Mouse (Mus musculus): ENCODE data around the gene Slc39a3.

DNA sequence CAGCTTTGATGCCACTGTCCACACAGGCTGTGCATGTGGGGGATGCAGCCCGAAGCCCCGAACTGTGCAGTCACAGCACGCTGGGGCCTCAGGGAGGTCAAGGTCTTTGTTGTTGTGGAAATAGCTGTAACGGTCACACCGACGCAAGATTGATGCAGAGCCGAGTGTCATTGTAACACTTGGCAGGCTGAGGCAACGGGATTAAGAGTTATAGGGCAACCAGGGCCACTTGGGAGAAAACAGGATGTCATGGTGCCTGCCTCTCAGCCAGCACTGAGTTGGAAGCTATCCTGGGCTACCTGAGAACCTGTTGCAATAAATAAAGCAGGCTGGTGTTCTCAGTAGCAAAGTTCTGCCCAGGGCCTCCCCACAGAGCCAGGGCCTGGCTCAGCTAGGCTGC lies 38.5 kb upstream of the Slc39a3 start:
- no peak for TF ChIP-seq POLR2A (IDR thresholded peaks at IDR 0.05; ENCODE audit: insufficient read length, low read depth)
- no peak for TF ChIP-seq MAX (IDR thresholded peaks at IDR 0.05; ENCODE audit: low read depth)
- no peak for TF ChIP-seq POLR2AphosphoS2 (IDR thresholded peaks at IDR 0.05; ENCODE audit: insufficient read length, low read depth)
- no peak for TF ChIP-seq CEBPB (IDR thresholded peaks at IDR 0.05; ENCODE audit: insufficient read depth, poor library complexity, severe bottlenecking)
- no peak for TF ChIP-seq E2F4 (IDR thresholded peaks at IDR 0.05; ENCODE audit: insufficient read depth)

Measured in myocyte (in vitro differentiated cells).